Mouse (Mus musculus) bone marrow, adult 2 months (tissue): ENCODE measurements around the gene Arv1.

Experiments used
- CTCF ChIP-seq: fragments of 200-500 bp; IDR thresholded peaks from 2 replicates; pipeline ENCODE4 v1.5.1; 2011; ENCODE audit warnings: low read length, control low read depth; ENCODE audit not compliant: control insufficient read depth, insufficient read depth
- POLR2A ChIP-seq: fragments of 200-500 bp; IDR thresholded peaks from 2 replicates; pipeline ENCODE4 v1.6.1; 2011; ENCODE audit warnings: low read depth, mild to moderate bottlenecking, control low read depth, low read length, borderline replicate concordance; ENCODE audit not compliant: control insufficient read depth

- peak; percentile 52 for TF ChIP-seq CTCF
- TF ChIP-seq POLR2A, result no peak
These were observed 17.3 kb downstream of the Arv1 start for GRCm38 (mm10) chr8:124739268-124739667.
